Mouse (Mus musculus) heart, embryonic 14.5 days (tissue): ENCODE data around the gene Zfp747. TPM values are rescaled to one million over a fixed set of nuclear protein-coding genes. Genes with fewer than 3 reads are reported as not detected.
"Not testable (repeated sequence)": the region's sequence is repeated elsewhere in the genome, so short reads cannot be mapped to it uniquely, and the experiment has no call there.

Source experiments
- ATAC-seq: fragments of 200-750 bp; cut with Nextera tagmentation; 2 replicates; pipeline ENCODE4 v1.8.0; 2017; ENCODE audit warnings: low read depth, moderate TSS enrichment; ENCODE audit not compliant: insufficient number of reproducible peaks, insufficient read depth, low FRiP score
- H3K27ac ChIP-seq, 2 experiments: fragments of 200-500 bp in 1 of 2; fragments of 300-500 bp in 1 of 2; sonication (generic) in 1 of 2; replicated peaks in 1 of 2; 2 replicates each; pipeline ENCODE4 v1.5.1; 2012 to 2014; ENCODE audit warnings: low read depth in 2 of 2, low read length in 2 of 2, control low read depth in 1 of 2, mild to moderate bottlenecking in 1 of 2, mixed read lengths in 1 of 2; ENCODE audit not compliant: control insufficient read depth in 1 of 2, insufficient read depth in 1 of 2
- H3K27me3 ChIP-seq: fragments of 300-500 bp; sonication (generic); 2 replicates; pipeline ENCODE4 v1.6.1; 2014; ENCODE audit warnings: mild to moderate bottlenecking, low read length, control low read depth; ENCODE audit not compliant: control insufficient read depth, insufficient read depth
- H3K36me3 ChIP-seq: fragments of 300-500 bp; sonication (generic); 2 replicates; pipeline ENCODE4 v1.6.1; 2014; ENCODE audit warnings: mild to moderate bottlenecking, control low read depth, low read length, mixed read lengths; ENCODE audit not compliant: control insufficient read depth, insufficient read depth
- H3K4me1 ChIP-seq, 2 experiments: fragments of 200-500 bp in 1 of 2; fragments of 300-500 bp in 1 of 2; sonication (generic) in 1 of 2; 2 replicates each; pipeline ENCODE4 v1.6.1; 2012 to 2014; ENCODE audit warnings: low read length in 2 of 2, control low read depth in 1 of 2, mixed read lengths in 1 of 2; ENCODE audit not compliant: control insufficient read depth in 2 of 2, insufficient read depth in 2 of 2
- H3K4me2 ChIP-seq: fragments of 300-500 bp; sonication (generic); 2 replicates; pipeline ENCODE4 v1.6.1; 2014; ENCODE audit warnings: mild to moderate bottlenecking, low read length
- H3K4me3 ChIP-seq, 2 experiments: fragments of 200-500 bp in 1 of 2; fragments of 300-500 bp in 1 of 2; sonication (generic) in 1 of 2; 2 replicates each; pipeline ENCODE4 v1.5.1; 2012 to 2014; ENCODE audit warnings: low read length in 2 of 2, mild to moderate bottlenecking in 2 of 2, control low read depth in 1 of 2, low read depth in 1 of 2, moderate library complexity in 1 of 2; ENCODE audit not compliant: control insufficient read depth in 1 of 2, insufficient read depth in 1 of 2
- H3K9ac ChIP-seq: fragments of 300-500 bp; sonication (generic); 2 replicates; pipeline ENCODE4 v1.6.1; 2014; ENCODE audit warnings: mild to moderate bottlenecking, low read length
- H3K9me3 ChIP-seq: fragments of 300-500 bp; sonication (generic); 2 replicates; pipeline ENCODE4 v1.6.1; 2016; ENCODE audit warnings: low read length, control low read depth; ENCODE audit not compliant: control insufficient read depth
- WGBS: fragments of 180-500 bp; shearing (Covaris S2); extraction: QIAGEN DNeasy Blood & Tissue Kit; methylation state at CpG from one replicate; pipeline ENCODE4 v1.1.7; 2014; 5-methylcytosine and 5-hydroxymethylcytosine counted together
- polyA plus RNA-seq: library from polyadenylated mRNA; unstranded; fragments of >200 nt; fragmentation: Nextera tagmentation; extraction: Ambion mirVana; gene quantifications from 2 replicates; pipeline ENCODE4 v1.2.1, GENCODE M21; 2014

Gene Zfp747
- polyA plus RNA-seq, 1 experiment from 2014 or later: 4.7 TPM

DNA sequence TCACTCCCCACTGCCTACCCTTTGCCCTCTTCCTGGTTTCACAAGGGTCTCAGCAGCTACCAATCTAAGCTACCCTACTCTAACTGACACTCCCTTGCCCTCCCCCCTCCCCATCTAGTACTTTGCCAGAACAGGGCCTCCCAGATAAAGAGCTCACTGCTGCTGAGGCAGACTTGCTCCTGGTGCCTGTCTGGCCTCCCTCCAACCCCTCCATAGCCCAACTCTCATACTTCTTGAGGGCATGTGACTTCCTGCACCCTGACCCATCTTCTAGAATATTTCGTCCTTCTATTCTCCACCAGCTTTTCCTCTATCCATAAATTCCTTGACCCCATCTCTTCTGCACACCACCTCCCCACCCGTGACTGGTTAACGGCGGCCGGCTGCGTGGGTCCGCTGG is 33.0 kb downstream of the Zfp747 start:
- no peaks in the 10 kb centered on the region for H3K9me3 ChIP-seq
- 86% methylated on average over 7 of the region's 7 CpGs for WGBS

DNA sequence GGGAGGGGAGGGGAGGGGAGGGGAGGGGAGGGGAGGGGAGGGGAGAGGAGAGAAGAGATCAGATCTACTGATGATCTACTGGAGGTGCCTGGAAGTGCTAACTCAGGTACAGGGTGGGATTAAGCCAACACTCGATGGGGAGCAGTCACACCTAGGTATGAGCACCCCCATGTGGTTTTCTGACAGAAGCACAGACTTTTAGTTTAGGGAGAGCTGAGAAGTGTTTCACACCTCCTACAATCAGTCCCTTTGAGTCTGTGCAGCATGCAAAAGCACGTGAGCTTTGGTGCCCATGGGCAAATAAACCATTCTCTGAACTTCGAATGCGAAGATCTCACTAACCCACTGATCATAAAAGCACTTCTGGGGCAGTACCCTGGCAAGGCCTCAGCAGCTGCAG is 33.5 kb downstream of the Zfp747 start:
- no peak overlapping the region for H3K4me2 ChIP-seq
- WGBS: 51% methylated on average over 4 of the region's 4 CpGs

More for the DNA sequence above, 33.0 kb downstream of the Zfp747 start:
- H3K27ac ChIP-seq: no peak overlapping the region; a peak in 1 of 4 replicates
- H3K9ac ChIP-seq: no peak overlapping the region
- no peak overlapping the region for H3K4me3 ChIP-seq
- no peaks in the 10 kb centered on the region for H3K27me3 ChIP-seq
- H3K4me1 ChIP-seq: peaks cover 14 to 26% of the 10 kb centered on the region in 2 experiments
- H3K36me3 ChIP-seq: peaks cover 29% of the 10 kb centered on the region
- no peak overlapping the region for H3K4me2 ChIP-seq
- ATAC-seq: no peak

DNA sequence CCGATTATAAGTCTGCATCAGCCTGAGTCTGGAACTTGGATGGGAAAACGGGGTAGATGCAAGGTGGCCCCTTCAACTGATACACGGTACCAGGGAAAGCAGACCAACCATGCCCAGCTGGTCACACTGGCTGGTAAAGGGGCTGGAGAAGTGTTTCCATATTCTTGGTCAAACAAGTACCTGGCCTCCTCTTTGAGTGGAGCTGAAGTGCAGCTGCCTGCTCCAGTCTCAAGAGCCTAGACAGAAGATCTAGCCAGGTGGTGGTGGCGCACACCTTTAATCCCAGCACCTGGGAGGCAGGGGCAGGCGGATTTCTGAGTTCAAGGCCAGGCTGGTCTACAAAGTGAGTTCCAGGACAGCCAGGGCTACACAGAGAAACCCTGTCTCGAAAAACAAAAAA is 34.0 kb downstream of the Zfp747 start:
- Histone ChIP-seq H3K36me3 (peaks cover 29% of the 10 kb centered on the region), H3K4me1 (peaks cover 14 to 25% of the 10 kb centered on the region in 2 experiments)
- H3K9ac ChIP-seq, H3K9me3 ChIP-seq, H3K4me3 ChIP-seq, H3K4me2 ChIP-seq, H3K27ac ChIP-seq, H3K27me3 ChIP-seq, ATAC-seq: not testable (repeated sequence)
- WGBS: 91% methylated on average over 5 of the region's 6 CpGs

More for the DNA sequence above, 33.5 kb downstream of the Zfp747 start:
- Histone ChIP-seq H3K9me3 (no peaks in the 10 kb centered on the region), H3K9ac (no peak overlapping the region), H3K27ac (no peak overlapping the region; a peak in 1 of 4 replicates), H3K36me3 (peaks cover 29% of the 10 kb centered on the region), H3K4me3 (no peak overlapping the region), H3K4me1 (peaks cover 14 to 26% of the 10 kb centered on the region in 2 experiments), H3K27me3 (no peaks in the 10 kb centered on the region)
- ATAC-seq: no peak

DNA sequence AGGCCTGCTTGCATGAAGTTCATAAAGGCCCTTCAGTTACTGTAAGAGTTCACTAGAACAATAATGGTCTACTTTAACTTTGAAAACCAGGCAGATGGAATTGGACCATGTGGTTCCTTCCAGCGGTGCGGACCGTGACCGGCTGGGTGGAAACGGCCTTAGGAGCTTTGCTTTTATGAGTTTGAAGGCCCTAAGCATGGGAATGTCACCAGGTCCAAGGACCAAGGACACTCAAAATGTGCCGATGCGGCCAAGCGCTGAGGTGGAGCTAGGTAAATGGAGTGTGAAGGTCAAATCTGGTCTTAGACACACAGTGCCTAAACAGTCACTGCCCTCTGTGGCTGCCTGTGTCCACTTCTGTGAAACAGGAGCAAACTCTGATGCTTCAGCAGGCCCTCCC is 34.5 kb downstream of the Zfp747 start:
- no peak overlapping the region for H3K4me3 ChIP-seq
- peaks cover 29% of the 10 kb centered on the region for H3K36me3 ChIP-seq
- 96% methylated on average over 8 of the region's 8 CpGs for WGBS
- H3K4me2 ChIP-seq: no peak overlapping the region
- no peak overlapping the region for H3K27ac ChIP-seq
- no peaks in the 10 kb centered on the region for H3K9me3 ChIP-seq
- H3K27me3 ChIP-seq: no peaks in the 10 kb centered on the region
- peaks cover 12 to 19% of the 10 kb centered on the region in 2 experiments for H3K4me1 ChIP-seq
- no peak overlapping the region for H3K9ac ChIP-seq
- ATAC-seq: no peak

DNA sequence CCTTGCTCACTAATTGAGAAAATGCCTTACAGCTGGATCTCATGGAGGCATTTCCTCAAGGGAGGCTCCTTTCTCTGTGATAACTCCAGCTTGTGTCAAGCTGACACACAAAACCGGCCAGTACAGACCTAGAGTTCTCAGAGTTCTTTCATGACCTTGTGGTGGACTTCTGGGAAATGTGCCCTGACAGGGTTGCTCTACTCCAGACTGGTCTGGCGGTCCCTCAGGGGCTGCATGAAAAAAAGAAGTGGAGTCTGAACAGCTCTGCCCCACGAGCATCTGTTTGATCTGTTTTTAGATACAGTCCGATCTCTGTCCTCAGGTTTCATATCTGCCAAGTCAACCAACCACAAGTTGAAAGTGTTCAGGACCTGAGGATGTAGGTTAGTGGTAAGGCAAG is 38.2 kb downstream of the Zfp747 start:
- no peak for ATAC-seq
- H3K9me3 ChIP-seq: no peaks in the 10 kb centered on the region
- H3K27ac ChIP-seq: no peak overlapping the region
- H3K27me3 ChIP-seq: no peaks in the 10 kb centered on the region
- H3K9ac ChIP-seq: no peak overlapping the region
- H3K36me3 ChIP-seq: peaks cover 15% of the 10 kb centered on the region
- H3K4me2 ChIP-seq: no peak overlapping the region
- no peak overlapping the region for H3K4me3 ChIP-seq
- 41% methylated on average over 4 of the region's 4 CpGs for WGBS
- H3K4me1 ChIP-seq: peaks cover under 1 to 3% of the 10 kb centered on the region in 2 experiments

DNA sequence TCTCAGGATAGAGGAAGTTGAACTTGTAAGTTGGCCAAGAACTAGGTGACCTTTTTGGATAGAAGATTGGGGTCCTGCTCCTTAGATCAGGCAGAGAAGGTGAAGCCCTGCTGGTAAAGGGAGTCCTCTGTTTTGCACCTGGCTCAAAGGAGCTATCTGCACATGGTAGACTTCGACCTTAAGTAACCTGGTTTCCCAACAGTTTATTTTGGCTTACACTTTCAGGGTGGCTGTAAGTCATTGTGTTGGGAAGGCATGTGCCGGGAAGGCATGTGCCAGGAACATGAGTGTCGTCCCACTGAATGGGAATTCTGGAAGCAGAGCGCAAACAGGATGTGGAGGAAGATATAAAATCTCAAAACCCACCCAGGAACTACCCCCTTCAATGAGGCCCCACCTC is 40.2 kb downstream of the Zfp747 start:
- no peak overlapping the region for H3K9ac ChIP-seq
- H3K4me2 ChIP-seq: no peak overlapping the region
- no peaks in the 10 kb centered on the region for H3K9me3 ChIP-seq
- H3K4me1 ChIP-seq: no peaks in the 10 kb centered on the region
- no peaks in the 10 kb centered on the region; the same call in 1 of the 2 replicates for H3K36me3 ChIP-seq
- ATAC-seq: no peak
- no peaks in the 10 kb centered on the region for H3K27me3 ChIP-seq
- no peak overlapping the region for H3K27ac ChIP-seq
- no peak overlapping the region for H3K4me3 ChIP-seq
- WGBS: 69% methylated on average over 4 of the region's 4 CpGs

DNA sequence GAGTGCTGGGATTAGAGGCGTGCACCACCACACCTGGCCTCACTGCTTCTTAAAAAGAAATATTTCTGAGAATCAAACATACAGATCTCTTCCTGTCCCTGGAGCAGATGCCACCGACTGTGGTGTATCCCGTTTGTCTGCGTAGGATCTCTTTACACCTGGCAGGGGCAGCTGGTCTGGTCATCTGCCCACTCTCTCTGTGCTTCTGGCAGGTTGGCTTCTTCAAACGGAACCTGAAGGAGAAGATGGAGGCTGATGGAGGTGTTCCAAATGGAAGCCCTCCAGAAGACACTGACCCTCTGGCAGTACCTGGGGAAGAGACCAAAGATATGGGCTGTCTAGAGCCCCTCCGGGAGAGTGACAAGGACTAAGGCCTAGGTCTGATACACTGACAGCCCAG is 42.6 kb downstream of the Zfp747 start:
- Histone ChIP-seq H3K4me3 (no peak overlapping the region), H3K4me2 (no peak overlapping the region), H3K4me1 (no peaks in the 10 kb centered on the region), H3K27me3 (no peaks in the 10 kb centered on the region), H3K27ac (no peak overlapping the region), H3K9ac (no peak overlapping the region), H3K9me3 (no peaks in the 10 kb centered on the region), H3K36me3 (no peaks in the 10 kb centered on the region)
- no peak for ATAC-seq
- 67% methylated on average over 6 of the region's 6 CpGs for WGBS

DNA sequence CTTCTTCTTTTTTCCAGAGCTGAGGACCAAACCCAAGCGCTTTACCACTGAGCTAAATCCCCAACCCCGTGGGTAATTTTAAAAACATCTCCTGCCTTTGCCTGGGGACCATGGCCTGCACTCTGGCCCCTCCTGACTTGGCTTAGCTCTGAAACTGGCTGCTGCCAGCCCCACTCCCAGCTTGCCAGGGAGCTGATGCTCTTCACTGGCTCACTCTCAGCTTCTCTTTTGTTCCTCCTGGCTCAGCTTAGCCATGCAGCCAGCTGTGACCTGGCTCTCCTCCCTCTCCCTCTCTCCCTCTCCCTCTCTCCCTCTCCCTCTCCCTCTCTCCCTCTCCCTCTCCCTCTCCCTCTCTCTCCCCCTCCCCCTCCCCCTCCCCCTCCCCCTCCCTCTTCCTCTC is 49.2 kb downstream of the Zfp747 start:
- H3K9ac ChIP-seq: no peak overlapping the region
- no peaks in the 10 kb centered on the region for H3K9me3 ChIP-seq
- no peak overlapping the region for H3K4me2 ChIP-seq
- no peaks in the 10 kb centered on the region for H3K27me3 ChIP-seq
- H3K4me3 ChIP-seq: no peak overlapping the region
- no peak overlapping the region for H3K27ac ChIP-seq
- no peak for ATAC-seq
- 68% methylated on average over 2 of the region's 2 CpGs for WGBS
- H3K36me3 ChIP-seq: no peaks in the 10 kb centered on the region
- no peaks in the 10 kb centered on the region for H3K4me1 ChIP-seq
